Mouse (Mus musculus): ENCODE measurements around the gene Rhag. TPM values are rescaled to one million over a fixed set of nuclear protein-coding genes. Genes with fewer than 3 reads are reported as not detected.

Gene Rhag
- polyA plus RNA-seq, 1 experiment from 2014 or later, result 2.4 TPM

DNA sequence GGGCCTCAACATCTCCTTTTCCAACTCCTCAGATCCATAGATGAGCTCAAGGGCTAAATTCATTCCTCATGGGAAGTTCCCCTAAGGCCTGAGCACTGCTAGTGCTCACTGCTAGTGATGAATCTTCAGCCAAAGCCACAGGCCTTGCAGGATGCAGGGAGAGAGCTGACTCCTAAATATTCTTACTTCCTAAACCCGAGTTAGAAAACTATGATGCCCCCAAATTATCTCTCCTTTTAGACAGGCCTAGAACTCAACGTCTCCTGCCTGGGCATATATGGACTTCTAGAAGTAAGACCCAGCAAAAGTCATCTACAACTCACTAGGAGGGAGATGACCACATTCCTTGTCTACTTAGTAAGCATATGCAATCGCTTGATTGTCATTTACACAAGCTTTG, 66.8 kb downstream of the Rhag start:
- H3K4me2 ChIP-seq (replicated peaks), result 0 out of 2 replicates have a peak overlapping the region, but pooled peaks have one; percentile 9

DNA sequence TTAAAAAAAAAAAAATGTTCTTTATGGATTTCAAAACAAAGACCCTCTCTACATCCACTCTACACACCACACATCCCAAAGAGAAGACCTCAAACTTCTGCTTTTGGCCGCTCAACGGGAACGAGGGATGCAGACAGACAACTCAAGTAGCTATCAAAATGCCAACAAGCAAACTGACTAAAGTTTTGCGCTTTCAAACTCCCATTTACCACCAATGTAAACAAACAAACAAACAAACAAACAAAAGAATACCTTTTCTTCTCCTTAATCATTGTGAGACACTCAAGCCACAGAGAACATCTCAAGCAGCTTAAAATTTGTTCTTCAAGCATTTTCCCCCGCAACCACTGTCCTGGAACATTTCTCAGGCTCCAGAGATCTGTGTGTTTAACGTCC, 68.6 kb downstream of the Rhag start:
- Histone ChIP-seq H3K9ac (peak overlapping the region; percentile 59; the same call in 1 of the 2 replicates), H3K27me3 (no peaks in the 10 kb centered on the region), H3K4me3 (peak overlapping the region; percentile 56), H3K27ac (no peak overlapping the region), H3K36me3 (no peaks in the 10 kb centered on the region), H3K9me3 (no peaks in the 10 kb centered on the region), H3K4me1 (no peaks in the 10 kb centered on the region), H3K4me2 (replicated peaks) (peak overlapping the region; percentile 91)
- ATAC-seq (ENCODE audit: insufficient number of reproducible peaks, insufficient read depth, low FRiP score, low TSS enrichment), result no peak
- 9% methylated on average over 6 of the region's 6 CpGs for WGBS

More for the DNA sequence above, 66.8 kb downstream of the Rhag start:
- Histone ChIP-seq H3K36me3 (no peaks in the 10 kb centered on the region), H3K9ac (no peak overlapping the region), H3K27me3 (no peaks in the 10 kb centered on the region), H3K4me3 (no peak overlapping the region), H3K4me1 (no peaks in the 10 kb centered on the region), H3K27ac (no peak overlapping the region), H3K9me3 (no peaks in the 10 kb centered on the region)
- WGBS, result 43% methylated on average over 3 of the region's 3 CpGs
- ATAC-seq (ENCODE audit: insufficient number of reproducible peaks, insufficient read depth, low FRiP score, low TSS enrichment), result no peak

DNA sequence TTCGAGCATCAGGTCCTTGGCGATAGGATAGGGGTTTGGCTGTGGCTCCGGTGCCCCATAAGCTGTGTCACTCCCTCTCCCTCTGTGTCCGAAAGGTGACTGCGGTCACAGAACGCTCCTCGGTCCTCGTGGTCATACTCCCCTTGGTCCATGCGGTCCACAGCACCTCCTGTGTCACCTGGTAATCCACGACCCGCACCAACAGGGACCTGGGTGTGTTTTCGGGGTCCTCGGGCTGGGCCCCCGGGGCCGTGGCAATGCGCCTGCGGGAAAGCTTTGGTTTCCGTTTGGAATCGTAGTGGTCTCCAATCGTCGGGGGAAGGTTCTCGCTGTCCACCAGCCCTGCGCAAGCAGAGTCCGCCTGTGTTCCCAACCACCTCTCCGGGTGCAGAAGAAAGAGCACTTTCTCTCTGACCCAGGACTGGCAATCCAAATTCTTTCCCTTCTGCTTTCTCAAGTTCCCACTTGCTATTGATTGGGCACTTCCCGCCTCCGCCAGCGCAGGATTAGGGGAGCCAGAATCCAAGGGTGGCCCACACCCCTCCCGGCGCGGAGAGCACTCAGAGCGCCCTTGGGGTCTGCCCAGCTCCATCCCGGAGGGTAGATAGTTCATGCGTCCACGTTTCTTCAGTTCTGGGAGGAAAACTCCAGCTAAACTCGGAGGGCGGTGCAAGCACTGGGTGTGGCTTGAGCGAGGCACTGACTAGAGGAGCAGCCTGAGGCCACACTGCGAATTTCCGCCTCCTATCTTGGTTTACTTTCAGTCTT, 69.2 kb downstream of the Rhag start, which contains the start of gene 9130008F23Rik:
TSS of gene 9130008F23Rik (minus strand) at position 636 of the 768 bp plus-strand sequence.
- Histone ChIP-seq H3K36me3 (no peaks in the 10 kb centered on the region), H3K4me3 (peak within 1 kb of the TSS; percentile 56), H3K9ac (peak within 1 kb of the TSS; percentile 59), H3K9me3 (no peaks in the 10 kb centered on the region), H3K4me2 (replicated peaks) (peak within 1 kb of the TSS; percentile 91), H3K27ac (no peak within 1 kb of the TSS), H3K4me1 (no peaks in the 10 kb centered on the region), H3K27me3 (no peaks in the 10 kb centered on the region)
- peak; percentile 63 for ATAC-seq (ENCODE audit: insufficient number of reproducible peaks, insufficient read depth, low FRiP score, low TSS enrichment)
- under 1% methylated on average over 40 of the region's 40 CpGs for WGBS

DNA sequence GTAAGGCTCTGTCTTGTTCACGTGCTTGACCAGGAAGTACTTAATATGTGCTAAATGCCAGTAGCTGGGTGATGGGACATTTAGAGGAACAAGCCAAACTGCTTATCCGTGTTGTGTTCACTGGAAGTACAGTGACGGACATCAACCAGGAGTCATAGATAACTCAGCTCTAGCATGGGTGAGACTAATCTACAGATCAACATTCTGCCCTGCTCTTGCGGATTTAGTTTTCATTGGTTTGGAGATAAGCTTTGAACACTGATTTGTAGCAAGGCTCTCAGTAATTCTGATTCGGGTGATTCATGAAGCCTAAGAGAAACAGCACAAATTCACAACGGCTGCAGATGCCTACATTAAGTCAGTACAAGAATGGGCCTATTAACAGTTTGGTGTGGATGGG, 71.2 kb downstream of the Rhag start:
- Histone ChIP-seq H3K27me3 (no peaks in the 10 kb centered on the region), H3K4me3 (no peak overlapping the region), H3K4me1 (no peaks in the 10 kb centered on the region), H3K27ac (no peak overlapping the region), H3K9me3 (no peaks in the 10 kb centered on the region), H3K36me3 (no peaks in the 10 kb centered on the region), H3K4me2 (replicated peaks) (no peak overlapping the region), H3K9ac (no peak overlapping the region)
- WGBS, result 92% methylated on average over 6 of the region's 6 CpGs
- no peak for ATAC-seq (ENCODE audit: insufficient number of reproducible peaks, insufficient read depth, low FRiP score, low TSS enrichment)

DNA sequence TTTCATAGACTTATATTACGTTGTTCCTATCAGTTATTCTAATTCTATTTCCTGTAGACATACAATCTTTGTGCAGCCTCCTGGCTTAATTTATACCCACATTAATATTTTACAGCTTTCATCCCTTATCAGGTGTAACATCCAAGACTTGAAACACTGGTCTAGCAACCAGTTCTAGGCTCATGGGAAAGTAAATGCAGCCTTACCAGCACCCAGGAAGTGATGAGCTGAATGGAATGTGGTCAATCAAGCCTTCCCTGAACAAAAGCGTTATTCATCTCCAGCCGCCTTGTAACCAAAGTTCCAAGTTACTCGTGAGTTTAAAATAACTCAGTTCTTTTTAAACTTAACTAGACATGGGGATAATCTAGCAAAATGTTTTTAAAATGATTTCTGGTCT, 74.2 kb downstream of the Rhag start:
- Histone ChIP-seq H3K4me2 (replicated peaks) (no peak overlapping the region), H3K4me1 (no peaks in the 10 kb centered on the region), H3K9me3 (no peaks in the 10 kb centered on the region), H3K27me3 (no peaks in the 10 kb centered on the region), H3K4me3 (no peak overlapping the region), H3K36me3 (no peaks in the 10 kb centered on the region), H3K27ac (no peak overlapping the region), H3K9ac (no peak overlapping the region)
- WGBS, result 77% methylated on average over 4 of the region's 4 CpGs
- no peak for ATAC-seq (ENCODE audit: insufficient number of reproducible peaks, insufficient read depth, low FRiP score, low TSS enrichment)

DNA sequence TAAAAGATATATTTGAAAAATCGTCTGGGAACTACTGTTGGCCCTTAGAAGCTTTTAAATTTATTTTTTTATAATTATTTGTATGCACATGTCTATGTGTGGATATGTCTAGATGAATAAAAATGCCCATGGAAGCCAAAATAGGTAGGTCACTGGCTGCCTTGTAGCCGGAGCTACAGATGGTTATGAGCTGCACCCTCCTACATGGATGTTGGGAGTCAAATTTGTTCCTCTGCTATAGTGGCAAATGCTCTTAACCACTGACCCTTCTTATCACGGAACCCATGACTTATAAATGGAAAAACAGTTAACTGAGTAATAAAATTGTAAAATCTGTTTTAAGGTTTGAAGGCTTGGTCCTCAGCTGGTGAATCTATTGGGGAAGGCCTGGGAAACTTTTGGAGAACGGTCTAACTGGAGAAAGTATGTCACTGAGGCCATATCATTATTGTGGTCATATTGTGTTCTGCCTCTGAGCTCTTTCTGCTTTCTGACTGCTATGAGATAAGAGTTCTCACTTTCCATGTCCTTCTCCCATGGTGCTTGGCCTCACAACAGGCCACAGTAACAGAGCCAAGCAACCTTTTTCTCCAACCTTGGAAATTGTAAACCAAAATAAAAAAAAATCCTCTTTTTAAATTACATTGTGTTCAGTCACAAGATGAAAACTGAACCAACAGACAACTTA, 77.1 kb downstream of the Rhag start:
- H3K27me3 ChIP-seq, result no peaks in the 10 kb centered on the region
- H3K4me2 ChIP-seq (replicated peaks), result no peak overlapping the region
- no peak for ATAC-seq (ENCODE audit: insufficient number of reproducible peaks, insufficient read depth, low FRiP score, low TSS enrichment)
- WGBS, result 77% methylated on average over 4 of the region's 4 CpGs
- no peak overlapping the region for H3K27ac ChIP-seq
- H3K9me3 ChIP-seq, result no peaks in the 10 kb centered on the region
- H3K4me3 ChIP-seq, result no peak overlapping the region
- H3K9ac ChIP-seq, result no peak overlapping the region
- H3K4me1 ChIP-seq, result no peaks in the 10 kb centered on the region
- H3K36me3 ChIP-seq, result no peaks in the 10 kb centered on the region

Other genes starting within 250 kb of the Rhag start
- gene Esp6, start 249.6 kb upstream of the Rhag start, polyA plus RNA-seq (2016; fragmentation: Nextera tagmentation; extraction: Ambion mirVana), result not detected in 2 replicates
- gene Esp4, start 212.5 kb upstream of the Rhag start, polyA plus RNA-seq (2016; fragmentation: Nextera tagmentation; extraction: Ambion mirVana), result not detected in 2 replicates
- gene Esp3, start 179.1 kb upstream of the Rhag start, polyA plus RNA-seq (2016; fragmentation: Nextera tagmentation; extraction: Ambion mirVana), result not detected in 2 replicates
- gene Esp1, start 84.0 kb upstream of the Rhag start, polyA plus RNA-seq (2016; fragmentation: Nextera tagmentation; extraction: Ambion mirVana), result not detected in 2 replicates
- 0.12 TPM in 1 of 2 replicates, not detected in the other for gene Crisp2, start 4.1 kb upstream of the Rhag start, polyA plus RNA-seq (2016; fragmentation: Nextera tagmentation; extraction: Ambion mirVana)
- gene 9130008F23Rik, start 69.4 kb downstream of the Rhag start, polyA plus RNA-seq (2016; fragmentation: Nextera tagmentation; extraction: Ambion mirVana), result 1.4 and 1.5 TPM in 2 replicates
- 0.23 and 0.38 TPM in 2 replicates for gene Glyatl3, start 103.2 kb downstream of the Rhag start, polyA plus RNA-seq (2016; fragmentation: Nextera tagmentation; extraction: Ambion mirVana)
- 34.3 and 34.6 TPM in 2 replicates for gene Mut, start 123.6 kb downstream of the Rhag start, polyA plus RNA-seq (2016; fragmentation: Nextera tagmentation; extraction: Ambion mirVana)
- 28.6 and 29.0 TPM in 2 replicates for gene Cenpq, start 123.9 kb downstream of the Rhag start, polyA plus RNA-seq (2016; fragmentation: Nextera tagmentation; extraction: Ambion mirVana)

Measured in embryonic facial prominence, embryonic 12.5 days (tissue).